In the genomic region with DNA sequence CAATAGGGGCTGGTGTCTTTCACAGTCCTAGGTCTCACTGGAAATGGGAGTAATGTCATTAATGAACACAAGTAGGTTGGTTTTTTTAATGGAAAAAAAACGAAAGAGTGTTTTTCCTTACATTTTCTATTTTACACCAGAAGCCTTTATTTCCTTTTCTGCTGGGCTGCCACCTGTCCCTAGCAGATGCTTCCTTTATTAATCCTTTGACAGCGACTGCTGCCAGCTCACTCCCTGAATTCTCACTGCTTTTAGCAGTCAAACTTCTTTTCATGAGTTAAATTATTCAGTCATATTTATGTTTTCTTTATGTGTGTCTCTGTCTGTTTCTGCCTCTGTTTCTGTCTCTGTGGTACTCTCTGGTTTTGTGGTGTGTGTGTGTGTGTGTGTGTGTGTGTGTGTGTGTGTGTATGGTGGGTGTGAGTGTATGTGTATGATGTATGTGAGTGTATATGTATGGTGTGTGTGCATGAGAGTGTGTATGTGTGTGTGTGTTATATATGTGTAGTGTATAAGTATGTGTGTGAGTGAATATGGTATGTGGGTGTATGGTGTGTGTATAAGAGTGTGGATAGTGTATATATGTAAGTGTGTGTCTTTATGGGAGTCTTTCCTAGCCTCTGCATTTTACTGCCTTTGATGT, we compare ENCODE assay signal across 11 mouse cellular contexts.
A peak's percentile ranks its signal among the peaks of the same experiment; 100 is the strongest.
DNase-seq lines count a peak whose midpoint lies in the region.
"Had no signal": no experiment of that assay in that cellular context is flagged by ENCODE, and none has a peak within 500 bp of the region (broad histone marks: within the 10 kb centered on the region; RNA-seq: fewer than 3 reads in every experiment).

No protein-coding gene starts in this region.

- DNase-seq in left cerebral cortex, postnatal 25 days (ENCODE audit: low spot score in 2 of 2) = peak; percentile 18 to 41
- no peak for DNase-seq in left cerebral cortex, postnatal 36 days (ENCODE audit: low spot score in 2 of 2)
- peak; percentile 73 for DNase-seq in cerebellum, adult 11 months
- peak; percentile 73 to 79 for DNase-seq in cerebellum, postnatal 10 days
- peak; percentile 11 to 37 for DNase-seq in layer of hippocampus, postnatal 25 days (ENCODE audit: extremely low spot score in 1 of 2, low spot score in 1 of 2)
- DNase-seq in lung, postnatal 14 days = no peak
- DNase-seq in embryo, embryonic 11 days = no peak
- DNase-seq: adrenal gland, adult 2 months; gastrocnemius, postnatal 14 days; kidney, postnatal 36 days; liver had no signal

- intact Hi-C loops in left cerebral cortex, postnatal 25 days (cut with DNase I) = loop anchor here (2.0 kb wide), 1 partner anchor 33 kb away; no protein-coding TSS in a partner anchor
- intact Hi-C loops in left cerebral cortex, postnatal 36 days (cut with DNase I) = no loop called here

Comparison
In these comparisons a context has a peak if more than half of its experiments do, and no peak if none do; other contexts are left out.
1. DNase-seq: peak in left cerebral cortex, postnatal 25 days (2 of 2), cerebellum, adult 11 months (single experiment), cerebellum, postnatal 10 days (2 of 2) and layer of hippocampus, postnatal 25 days (2 of 2); none in left cerebral cortex, postnatal 36 days (0 of 2), lung, postnatal 14 days (single experiment) and embryo, embryonic 11 days (single experiment).